Mouse (Mus musculus): ENCODE measurements around the gene Dbx2. TPM values are rescaled to one million over a fixed set of nuclear protein-coding genes. Genes with fewer than 3 reads are reported as not detected.
A peak's percentile ranks its signal among the peaks of the same experiment; 100 is the strongest.

Dbx2 gene
- polyA plus RNA-seq, 1 experiment = not detected

DNA sequence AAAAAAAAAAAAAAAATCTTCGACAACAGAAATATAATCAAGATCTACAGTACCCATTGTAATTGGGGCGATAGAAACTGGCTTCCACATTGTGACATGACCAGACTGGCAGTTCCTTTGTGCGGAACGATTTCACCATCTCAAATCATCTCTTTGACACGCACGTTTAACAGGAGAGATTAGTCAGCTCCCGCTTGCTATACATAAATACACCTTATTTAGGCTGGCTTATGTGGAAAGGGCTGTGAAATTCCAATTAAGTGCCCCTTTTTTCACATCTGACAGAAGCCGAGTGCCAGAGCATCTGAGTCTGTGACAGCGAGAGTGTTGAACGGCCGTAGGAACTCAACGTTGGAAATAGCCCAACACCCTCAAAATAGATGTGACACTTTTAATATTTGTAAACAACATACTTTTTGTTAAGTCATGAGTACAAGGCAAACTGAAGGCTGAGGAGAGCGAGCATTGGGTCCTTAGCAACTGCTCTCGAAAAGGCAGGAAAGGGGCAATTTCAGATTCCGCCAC, 12.2 kb downstream of the Dbx2 start:
- H3K36me3 ChIP-seq (ENCODE audit: control insufficient read depth, insufficient read depth, low read length, poor library complexity, severe bottlenecking) = no peaks in the 10 kb centered on the region
- no peak overlapping the region for H3K9ac ChIP-seq (ENCODE audit: low read depth, poor library complexity, severe bottlenecking)
- no peaks in the 10 kb centered on the region for H3K4me1 ChIP-seq (ENCODE audit: control insufficient read depth, insufficient read depth, low read length)
- H3K27ac ChIP-seq (ENCODE audit: insufficient read depth, low read length) = no peak overlapping the region
- TF ChIP-seq CTCF (IDR thresholded peaks at IDR 0.05; ENCODE audit: low read depth, low read length) (no peak), EP300 (IDR thresholded peaks at IDR 0.05; ENCODE audit: insufficient read depth, low read depth, low read length) (no peak), POLR2A (IDR thresholded peaks at IDR 0.05; ENCODE audit: insufficient read depth, low read length) (no peak)
- H3K27me3 ChIP-seq (ENCODE audit: control insufficient read depth, insufficient read depth, low read length, poor library complexity, severe bottlenecking) = no peaks in the 10 kb centered on the region
- no peaks in the 10 kb centered on the region for H3K9me3 ChIP-seq (replicated peaks; ENCODE audit: control insufficient read depth, insufficient read depth, low read length, poor library complexity, severe bottlenecking)
- H3K4me3 ChIP-seq (ENCODE audit: low read depth, low read length) = no peak overlapping the region

DNA sequence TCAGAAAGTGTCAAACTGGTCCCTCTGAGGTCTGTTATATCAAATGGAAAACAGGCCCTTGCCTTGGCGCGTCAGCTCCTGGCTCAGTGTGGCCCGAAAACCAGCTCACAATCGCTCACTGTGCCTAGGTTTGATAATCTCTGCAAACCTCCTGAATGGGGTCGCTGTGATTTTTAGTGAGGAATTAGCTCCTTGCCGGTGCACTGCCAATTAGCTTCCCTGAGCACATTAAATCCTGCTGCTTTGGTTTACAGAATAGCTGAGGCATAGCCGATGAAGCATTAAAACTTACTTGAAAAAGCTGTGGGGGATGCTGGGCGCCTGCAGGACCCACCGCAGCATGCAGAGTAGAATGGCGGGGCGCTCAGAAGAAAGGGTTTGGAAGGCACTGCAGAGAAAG, 15.4 kb downstream of the Dbx2 start:
- no peaks in the 10 kb centered on the region for H3K36me3 ChIP-seq (ENCODE audit: control insufficient read depth, insufficient read depth, low read length, poor library complexity, severe bottlenecking)
- H3K4me1 ChIP-seq (ENCODE audit: control insufficient read depth, insufficient read depth, low read length) = no peaks in the 10 kb centered on the region
- H3K27ac ChIP-seq (ENCODE audit: insufficient read depth, low read length) = no peak overlapping the region
- H3K9me3 ChIP-seq (replicated peaks; ENCODE audit: control insufficient read depth, insufficient read depth, low read length, poor library complexity, severe bottlenecking) = no peaks in the 10 kb centered on the region
- no peak overlapping the region for H3K9ac ChIP-seq (ENCODE audit: low read depth, poor library complexity, severe bottlenecking)
- H3K4me3 ChIP-seq (ENCODE audit: low read depth, low read length) = 0 out of 2 replicates have a peak overlapping the region, but pooled peaks have one; percentile 10
- H3K27me3 ChIP-seq (ENCODE audit: control insufficient read depth, insufficient read depth, low read length, poor library complexity, severe bottlenecking) = no peaks in the 10 kb centered on the region
- TF ChIP-seq EP300 (IDR thresholded peaks at IDR 0.05; ENCODE audit: insufficient read depth, low read depth, low read length) (no peak), CTCF (IDR thresholded peaks at IDR 0.05; ENCODE audit: low read depth, low read length) (no peak), POLR2A (IDR thresholded peaks at IDR 0.05; ENCODE audit: insufficient read depth, low read length) (no peak)

DNA sequence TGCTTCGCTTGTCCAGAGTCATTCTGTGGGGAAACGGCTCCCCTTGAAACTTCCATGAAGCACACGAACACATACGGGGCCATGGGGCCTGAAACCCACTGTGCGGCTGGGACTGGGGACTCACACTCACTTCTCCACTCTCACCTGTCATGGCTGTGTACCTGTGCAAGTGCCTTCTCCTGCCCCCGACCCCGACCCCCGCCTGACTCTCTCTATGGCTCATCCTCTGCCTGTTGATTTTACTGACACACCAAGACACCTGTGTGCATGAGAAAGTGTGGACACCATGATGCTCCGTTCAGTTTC, 16.0 kb downstream of the Dbx2 start:
- TF ChIP-seq POLR2A (IDR thresholded peaks at IDR 0.05; ENCODE audit: insufficient read depth, low read length) (no peak), CTCF (IDR thresholded peaks at IDR 0.05; ENCODE audit: low read depth, low read length) (no peak), EP300 (IDR thresholded peaks at IDR 0.05; ENCODE audit: insufficient read depth, low read depth, low read length) (no peak)
- Histone ChIP-seq H3K27ac (ENCODE audit: insufficient read depth, low read length) (no peak overlapping the region), H3K9ac (ENCODE audit: low read depth, poor library complexity, severe bottlenecking) (no peak overlapping the region), H3K36me3 (ENCODE audit: control insufficient read depth, insufficient read depth, low read length, poor library complexity, severe bottlenecking) (no peaks in the 10 kb centered on the region), H3K9me3 (replicated peaks; ENCODE audit: control insufficient read depth, insufficient read depth, low read length, poor library complexity, severe bottlenecking) (no peaks in the 10 kb centered on the region), H3K4me1 (ENCODE audit: control insufficient read depth, insufficient read depth, low read length) (no peaks in the 10 kb centered on the region), H3K4me3 (ENCODE audit: low read depth, low read length) (no peak overlapping the region), H3K27me3 (ENCODE audit: control insufficient read depth, insufficient read depth, low read length, poor library complexity, severe bottlenecking) (no peaks in the 10 kb centered on the region)

DNA sequence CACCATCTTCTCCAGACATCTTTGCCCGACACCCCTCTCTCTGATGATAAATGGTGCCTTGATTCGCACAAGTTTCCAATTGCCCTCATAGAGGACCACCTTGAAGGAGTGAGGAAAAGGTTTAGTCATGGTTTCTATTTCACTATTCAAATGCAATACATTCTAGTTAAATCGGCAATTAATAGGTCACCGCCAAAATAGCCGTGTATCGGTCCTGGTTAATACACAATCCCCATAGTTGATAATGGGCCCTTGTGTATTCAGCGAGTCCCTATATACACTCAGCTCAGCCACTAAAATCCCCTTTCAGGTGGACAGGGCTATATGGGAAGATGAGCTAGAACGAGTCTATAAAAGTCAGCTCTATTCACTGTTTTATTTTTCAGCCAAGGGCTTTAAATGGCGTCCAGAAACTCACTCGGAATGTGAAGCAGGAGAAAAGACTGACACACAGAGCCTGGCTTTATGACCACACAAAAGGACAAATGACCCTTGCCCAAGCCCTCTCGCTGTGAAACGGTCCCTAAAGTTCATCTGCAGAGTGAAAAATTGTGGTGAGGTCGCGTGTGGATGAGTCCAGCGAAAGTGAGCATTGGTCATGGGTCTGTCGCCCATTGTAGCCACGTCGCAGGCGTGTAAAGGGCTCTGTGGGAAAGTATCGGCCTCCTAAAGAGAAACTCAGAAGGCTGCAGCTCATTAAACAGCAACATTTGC, 16.5 kb downstream of the Dbx2 start:
- Histone ChIP-seq H3K27me3 (ENCODE audit: control insufficient read depth, insufficient read depth, low read length, poor library complexity, severe bottlenecking) (no peaks in the 10 kb centered on the region), H3K4me1 (ENCODE audit: control insufficient read depth, insufficient read depth, low read length) (no peaks in the 10 kb centered on the region), H3K9me3 (replicated peaks; ENCODE audit: control insufficient read depth, insufficient read depth, low read length, poor library complexity, severe bottlenecking) (no peaks in the 10 kb centered on the region), H3K9ac (ENCODE audit: low read depth, poor library complexity, severe bottlenecking) (no peak overlapping the region), H3K36me3 (ENCODE audit: control insufficient read depth, insufficient read depth, low read length, poor library complexity, severe bottlenecking) (no peaks in the 10 kb centered on the region), H3K27ac (ENCODE audit: insufficient read depth, low read length) (no peak overlapping the region), H3K4me3 (ENCODE audit: low read depth, low read length) (no peak overlapping the region)
- TF ChIP-seq POLR2A (IDR thresholded peaks at IDR 0.05; ENCODE audit: insufficient read depth, low read length) (no peak), EP300 (IDR thresholded peaks at IDR 0.05; ENCODE audit: insufficient read depth, low read depth, low read length) (no peak), CTCF (IDR thresholded peaks at IDR 0.05; ENCODE audit: low read depth, low read length) (no peak)

DNA sequence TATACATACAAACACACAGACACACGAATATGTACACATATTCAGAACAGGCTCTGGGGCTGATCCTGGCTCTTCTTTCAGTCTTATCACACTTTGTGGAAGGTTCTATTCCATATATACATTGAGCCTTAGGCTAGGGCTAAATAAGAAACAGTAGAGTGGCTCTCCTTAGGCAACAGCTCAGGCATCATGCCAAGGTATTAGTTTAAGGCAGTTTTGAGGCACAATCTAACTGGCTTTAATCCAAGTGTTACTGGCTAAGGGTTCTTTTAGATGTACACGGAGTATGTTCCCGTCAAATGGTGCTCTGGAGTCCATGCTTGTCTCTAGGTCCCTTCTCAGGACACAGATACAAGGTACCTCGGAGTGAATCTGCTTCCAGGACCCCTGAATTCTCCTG, 31.4 kb downstream of the Dbx2 start:
- no peak overlapping the region for H3K9ac ChIP-seq (ENCODE audit: low read depth, poor library complexity, severe bottlenecking)
- TF ChIP-seq EP300 (IDR thresholded peaks at IDR 0.05; ENCODE audit: insufficient read depth, low read depth, low read length) (no peak), CTCF (IDR thresholded peaks at IDR 0.05; ENCODE audit: low read depth, low read length) (no peak), POLR2A (IDR thresholded peaks at IDR 0.05; ENCODE audit: insufficient read depth, low read length) (no peak)
- H3K4me3 ChIP-seq (ENCODE audit: low read depth, low read length) = no peak overlapping the region
- H3K9me3 ChIP-seq (replicated peaks; ENCODE audit: control insufficient read depth, insufficient read depth, low read length, poor library complexity, severe bottlenecking) = no peaks in the 10 kb centered on the region
- no peaks in the 10 kb centered on the region for H3K36me3 ChIP-seq (ENCODE audit: control insufficient read depth, insufficient read depth, low read length, poor library complexity, severe bottlenecking)
- no peak overlapping the region for H3K27ac ChIP-seq (ENCODE audit: insufficient read depth, low read length)
- no peaks in the 10 kb centered on the region for H3K27me3 ChIP-seq (ENCODE audit: control insufficient read depth, insufficient read depth, low read length, poor library complexity, severe bottlenecking)
- no peaks in the 10 kb centered on the region for H3K4me1 ChIP-seq (ENCODE audit: control insufficient read depth, insufficient read depth, low read length)

DNA sequence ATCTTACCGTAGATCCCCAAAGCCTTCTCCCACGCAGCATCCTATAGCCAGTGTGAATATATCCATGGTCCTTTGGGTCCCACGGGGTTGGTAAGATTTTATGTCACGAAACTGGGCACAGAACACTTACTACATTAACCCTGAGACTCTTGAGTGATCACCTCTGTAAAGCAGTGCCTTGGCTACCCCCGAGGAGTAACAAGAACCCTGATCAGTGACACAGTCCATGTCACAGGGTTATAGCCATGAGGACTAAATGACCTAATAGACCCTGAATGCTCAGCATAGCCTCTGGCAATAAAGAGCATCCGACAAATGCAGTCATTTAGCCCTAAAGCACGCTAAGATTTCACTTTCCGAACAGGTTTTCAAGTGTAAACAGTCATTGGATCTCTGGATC, 33.0 kb downstream of the Dbx2 start:
- no peaks in the 10 kb centered on the region for H3K9me3 ChIP-seq (replicated peaks; ENCODE audit: control insufficient read depth, insufficient read depth, low read length, poor library complexity, severe bottlenecking)
- no peaks in the 10 kb centered on the region for H3K4me1 ChIP-seq (ENCODE audit: control insufficient read depth, insufficient read depth, low read length)
- no peak overlapping the region for H3K4me3 ChIP-seq (ENCODE audit: low read depth, low read length)
- no peaks in the 10 kb centered on the region for H3K36me3 ChIP-seq (ENCODE audit: control insufficient read depth, insufficient read depth, low read length, poor library complexity, severe bottlenecking)
- no peaks in the 10 kb centered on the region for H3K27me3 ChIP-seq (ENCODE audit: control insufficient read depth, insufficient read depth, low read length, poor library complexity, severe bottlenecking)
- TF ChIP-seq POLR2A (IDR thresholded peaks at IDR 0.05; ENCODE audit: insufficient read depth, low read length) (no peak), CTCF (IDR thresholded peaks at IDR 0.05; ENCODE audit: low read depth, low read length) (no peak), EP300 (IDR thresholded peaks at IDR 0.05; ENCODE audit: insufficient read depth, low read depth, low read length) (no peak)
- H3K27ac ChIP-seq (ENCODE audit: insufficient read depth, low read length) = no peak overlapping the region
- H3K9ac ChIP-seq (ENCODE audit: low read depth, poor library complexity, severe bottlenecking) = no peak overlapping the region

All from ES-Bruce4 (cell line).